Mouse (Mus musculus) liver, embryonic 16.5 days (tissue): Measurements from ENCODE around the gene Igf1r. TPM values are rescaled to one million over a fixed set of nuclear protein-coding genes. Genes with fewer than 3 reads are reported as not detected.
"Not testable (repeated sequence)": the region's sequence is repeated elsewhere in the genome, so short reads cannot be mapped to it uniquely, and the experiment has no call there.

Experiments
- ATAC-seq: fragments of 200-750 bp; cut with Nextera tagmentation; 2 replicates; pipeline ENCODE4 v1.8.0; 2017; ENCODE audit warnings: low read depth, mild to moderate bottlenecking, moderate number of reproducible peaks, moderate library complexity
- H3K27ac ChIP-seq: fragments of 300-500 bp; sonication (generic); 2 replicates; pipeline ENCODE4 v1.5.1; 2014; ENCODE audit warnings: mild to moderate bottlenecking, low read length
- H3K27me3 ChIP-seq: fragments of 300-500 bp; sonication (generic); 2 replicates; pipeline ENCODE4 v1.6.1; 2014; ENCODE audit warnings: low read depth, low read length, mixed read lengths; ENCODE audit not compliant: control insufficient read depth, insufficient read depth
- H3K36me3 ChIP-seq: fragments of 300-500 bp; sonication (generic); 2 replicates; pipeline ENCODE4 v1.6.1; 2014; ENCODE audit warnings: mild to moderate bottlenecking; ENCODE audit not compliant: control insufficient read depth, insufficient read depth
- H3K4me1 ChIP-seq: fragments of 300-500 bp; sonication (generic); 2 replicates; pipeline ENCODE4 v1.6.1; 2014; ENCODE audit warnings: low read depth, low read length, mixed read lengths; ENCODE audit not compliant: control insufficient read depth
- H3K4me2 ChIP-seq: fragments of 300-500 bp; sonication (generic); 2 replicates; pipeline ENCODE4 v1.6.1; 2014; ENCODE audit warnings: low read depth, low read length, mixed read lengths
- H3K4me3 ChIP-seq: fragments of 300-500 bp; sonication (generic); 2 replicates; pipeline ENCODE4 v1.5.1; 2014; ENCODE audit warnings: low read depth, mild to moderate bottlenecking, low read length
- H3K9ac ChIP-seq: fragments of 300-500 bp; sonication (generic); 2 replicates; pipeline ENCODE4 v1.6.1; 2014; ENCODE audit warnings: low read depth, low read length
- H3K9me3 ChIP-seq: fragments of 300-500 bp; sonication (generic); replicated peaks from 2 replicates; pipeline ENCODE4 v1.6.1; 2016; ENCODE audit warnings: low read length; ENCODE audit not compliant: control insufficient read depth
- WGBS: fragments of 180-500 bp; shearing (Covaris S2); extraction: QIAGEN DNeasy Blood & Tissue Kit; methylation state at CpG from one replicate; pipeline ENCODE4 v1.1.7; 2014; ENCODE audit not compliant: insufficient replicate concordance; 5-methylcytosine and 5-hydroxymethylcytosine counted together
- polyA plus RNA-seq: library from polyadenylated mRNA; unstranded; fragments of >200 nt; fragmentation: Nextera tagmentation; extraction: Ambion mirVana; gene quantifications from 2 replicates; pipeline ENCODE4 v1.2.1, GENCODE M21; 2015

The Igf1r gene
- polyA plus RNA-seq, 1 experiment from 2014 or later: 3.2 TPM

GRCm38 (mm10) chr7:68273515-68273914 is 320.9 kb downstream of the Igf1r start, which contains the start of gene Fam169b:
Gene Fam169b (plus strand): TSS chr7:68273839.
- no peak for ATAC-seq
- H3K4me3 ChIP-seq: no peak within 1 kb of the TSS
- H3K4me1 ChIP-seq: peaks cover 3% of the 10 kb centered on the region
- no peaks in the 10 kb centered on the region for H3K9me3 ChIP-seq
- H3K27me3 ChIP-seq: no peaks in the 10 kb centered on the region
- H3K9ac ChIP-seq: no peak within 1 kb of the TSS
- no peak within 1 kb of the TSS for H3K4me2 ChIP-seq
- no peaks in the 10 kb centered on the region for H3K36me3 ChIP-seq
- no peak within 1 kb of the TSS for H3K27ac ChIP-seq

DNA sequence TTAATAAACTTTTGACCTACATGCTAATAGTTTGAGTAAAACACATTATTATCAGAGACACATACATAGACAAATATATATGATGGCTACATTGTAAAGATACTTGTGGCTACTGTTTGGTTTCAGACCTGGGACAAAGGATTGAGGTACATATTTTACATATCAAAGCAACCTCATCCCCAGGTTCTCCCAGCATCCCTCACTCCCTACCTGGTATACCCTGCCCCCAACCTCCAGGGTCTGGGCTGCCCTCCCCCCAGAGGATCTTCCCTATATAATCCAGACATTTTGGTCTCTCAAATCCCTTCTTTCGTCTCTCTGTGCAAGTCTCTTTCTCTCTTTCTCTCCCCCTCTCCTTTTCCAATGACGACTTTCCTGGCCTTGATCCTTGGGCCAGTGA is 321.6 kb downstream of the Igf1r start:
- Histone ChIP-seq H3K4me3 (no peak overlapping the region), H3K9me3 (no peaks in the 10 kb centered on the region), H3K4me2 (no peak overlapping the region), H3K27ac (no peak overlapping the region), H3K27me3 (no peaks in the 10 kb centered on the region), H3K4me1 (peaks cover 3% of the 10 kb centered on the region), H3K36me3 (no peaks in the 10 kb centered on the region), H3K9ac (no peak overlapping the region)
- WGBS: 59% methylated on average over 2 of the region's 2 CpGs
- no peak for ATAC-seq

DNA sequence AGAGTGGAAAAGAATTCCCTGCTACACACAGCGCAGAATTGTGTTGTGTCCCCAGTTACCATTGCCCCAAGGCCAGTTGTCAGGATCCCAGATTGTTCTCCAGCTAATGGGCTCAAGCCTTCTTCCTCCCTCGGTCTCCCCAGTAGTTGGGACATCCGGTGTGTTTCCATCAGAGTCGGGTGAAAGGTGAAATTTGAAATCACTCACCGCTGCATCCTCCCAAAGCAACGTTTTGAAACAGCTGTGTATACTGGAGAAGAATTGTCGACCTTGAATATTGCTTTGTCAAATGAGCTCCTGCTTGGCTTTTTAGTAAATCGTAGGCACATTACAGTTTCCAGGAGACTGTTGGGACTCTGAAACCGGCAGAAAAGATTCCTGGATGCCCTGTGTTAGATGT is 322.3 kb downstream of the Igf1r start:
- Histone ChIP-seq H3K36me3 (no peaks in the 10 kb centered on the region), H3K4me1 (peaks cover 3% of the 10 kb centered on the region), H3K4me2 (no peak overlapping the region), H3K27ac (no peak overlapping the region), H3K4me3 (no peak overlapping the region), H3K27me3 (no peaks in the 10 kb centered on the region), H3K9me3 (no peaks in the 10 kb centered on the region), H3K9ac (no peak overlapping the region)
- WGBS: 61% methylated on average over 9 of the region's 9 CpGs
- ATAC-seq: no peak

DNA sequence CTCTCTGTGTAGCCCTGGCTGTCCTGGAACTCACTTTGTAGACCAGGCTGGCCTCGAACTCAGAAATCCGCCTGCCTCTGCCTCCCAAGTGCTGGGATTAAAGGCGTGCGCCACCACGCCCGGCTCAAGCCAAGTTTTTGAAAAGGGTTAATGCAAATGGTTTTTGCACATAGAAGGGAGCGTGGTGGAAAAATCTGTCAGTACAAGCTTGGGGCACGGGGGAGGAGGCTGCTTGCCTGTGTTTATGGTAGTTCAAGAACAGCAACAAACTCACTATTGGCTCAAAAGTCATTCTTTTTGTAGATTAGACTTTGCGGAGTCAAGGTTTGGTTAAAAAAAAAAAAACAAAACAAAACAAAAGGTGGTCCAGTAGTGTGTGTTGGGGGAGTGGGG is 322.8 kb downstream of the Igf1r start:
- H3K4me1 ChIP-seq, H3K27me3 ChIP-seq, ATAC-seq, H3K36me3 ChIP-seq, H3K27ac ChIP-seq, H3K9ac ChIP-seq, H3K9me3 ChIP-seq: not testable (repeated sequence)
- H3K4me2 ChIP-seq: peak overlapping the region; percentile 47
- WGBS: 36% methylated on average over 9 of the region's 9 CpGs
- peak overlapping the region; percentile 53 for H3K4me3 ChIP-seq

DNA sequence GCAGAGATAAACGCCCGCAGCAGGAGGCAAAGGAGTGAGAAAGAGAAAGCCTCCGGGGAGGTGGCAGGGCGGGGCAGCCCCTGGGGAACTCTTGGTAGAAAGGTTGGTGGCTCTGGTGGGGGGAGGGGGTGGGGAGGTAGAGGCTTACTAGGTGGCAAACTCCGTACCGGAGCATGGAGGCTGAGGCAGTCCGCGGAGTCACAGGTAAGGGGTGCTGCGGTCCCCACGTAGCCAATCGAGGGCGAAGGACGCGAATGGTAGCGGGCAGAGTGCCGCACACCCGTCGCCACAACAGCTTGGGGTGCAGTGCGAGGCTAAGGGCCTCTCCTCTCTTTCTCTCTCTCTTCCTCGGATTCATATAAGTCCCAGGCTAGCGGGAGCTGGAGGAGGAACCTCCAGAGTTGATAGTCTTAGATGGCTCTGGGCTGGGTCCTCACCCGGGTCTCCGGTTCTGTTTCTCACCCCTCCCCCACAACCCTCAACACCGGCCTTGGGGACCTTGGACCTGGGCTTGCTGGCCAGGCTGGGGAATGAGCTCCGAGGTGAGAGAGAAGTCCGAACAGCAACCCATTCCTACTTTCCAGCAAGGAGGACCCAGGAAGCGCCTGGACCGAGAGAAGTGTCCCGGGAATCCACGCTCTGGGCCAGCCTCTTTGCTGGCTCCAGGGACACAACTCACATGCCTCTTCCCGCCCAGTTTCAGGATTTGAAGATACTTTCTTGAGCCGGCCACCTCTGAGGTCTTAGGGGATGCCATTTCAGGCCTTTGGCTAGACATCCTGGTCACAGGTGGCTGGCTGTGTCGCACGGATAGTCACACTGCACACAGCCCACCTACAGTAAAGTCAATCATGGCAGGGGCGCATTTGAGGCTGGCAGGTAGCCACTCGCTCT is 323.5 kb downstream of the Igf1r start:
- Histone ChIP-seq H3K36me3 (no peaks in the 10 kb centered on the region), H3K9me3 (no peaks in the 10 kb centered on the region), H3K4me1 (peaks cover 3% of the 10 kb centered on the region), H3K27me3 (no peaks in the 10 kb centered on the region), H3K4me2 (peak overlapping the region; percentile 47), H3K9ac (peak overlapping the region; percentile 47; the same call in 1 of the 2 replicates), H3K27ac (no peak overlapping the region), H3K4me3 (peak overlapping the region; percentile 53)
- peak; percentile 39 for ATAC-seq
- 11% methylated on average over 36 of the region's 36 CpGs for WGBS

DNA sequence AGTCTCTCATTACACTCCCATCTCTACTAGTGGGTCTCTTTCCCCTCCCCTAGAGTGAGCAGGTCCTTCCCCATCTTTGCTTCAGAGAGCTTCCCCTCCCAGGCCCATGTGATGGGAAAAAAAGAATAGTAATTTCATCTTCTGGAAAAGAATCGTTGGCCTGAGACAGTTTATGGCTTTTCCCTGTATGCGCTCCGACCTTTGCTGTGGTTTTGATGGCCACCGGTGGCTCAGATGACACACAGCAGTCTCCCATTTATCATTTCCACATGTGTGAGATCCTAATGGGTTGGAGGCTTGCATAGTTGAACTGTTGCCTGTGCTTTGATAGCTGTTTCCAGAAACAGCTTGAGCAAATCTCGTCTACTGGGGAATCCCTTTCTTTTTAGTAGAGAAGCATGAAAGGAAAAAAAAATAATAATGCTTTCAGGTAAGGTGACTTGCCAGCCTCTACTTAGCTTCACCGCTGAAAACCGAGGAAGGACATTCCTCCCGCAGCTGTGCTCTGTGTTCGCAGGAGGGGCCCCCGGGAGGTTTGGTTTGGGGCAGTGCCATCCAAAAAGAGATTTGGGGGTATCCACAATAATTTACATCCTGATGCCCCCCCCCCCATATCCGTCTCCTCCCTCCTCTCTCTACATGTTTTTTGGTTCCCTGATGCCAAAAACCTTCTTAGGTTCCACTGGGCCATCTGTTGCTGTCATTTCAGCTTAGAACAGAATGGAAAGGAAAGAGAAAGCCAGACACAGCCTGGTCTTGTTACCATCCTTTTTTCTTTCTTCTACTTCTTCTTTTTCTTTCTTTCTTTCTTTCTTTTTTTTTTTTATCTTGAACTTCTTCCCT is 324.6 kb downstream of the Igf1r start:
- Histone ChIP-seq H3K36me3 (no peaks in the 10 kb centered on the region), H3K4me1 (peaks cover 3% of the 10 kb centered on the region), H3K27me3 (no peaks in the 10 kb centered on the region), H3K9ac (no peak overlapping the region), H3K4me2 (no peak overlapping the region), H3K9me3 (no peaks in the 10 kb centered on the region), H3K27ac (no peak overlapping the region), H3K4me3 (no peak overlapping the region)
- 44% methylated on average over 11 of the region's 11 CpGs for WGBS
- ATAC-seq: no peak

- no peak for ATAC-seq
- no peaks in the 10 kb centered on the region for H3K36me3 ChIP-seq
- H3K4me2 ChIP-seq: no peak overlapping the region
- H3K27me3 ChIP-seq: no peaks in the 10 kb centered on the region
- peaks cover 3% of the 10 kb centered on the region for H3K4me1 ChIP-seq
- WGBS: 65% methylated on average over 4 of the region's 4 CpGs
- H3K9me3 ChIP-seq: no peaks in the 10 kb centered on the region
- no peak overlapping the region for H3K27ac ChIP-seq
- no peak overlapping the region for H3K4me3 ChIP-seq
- no peak overlapping the region for H3K9ac ChIP-seq
Observed at GRCm38 (mm10) chr7:68277897-68278270, 325.3 kb downstream of the Igf1r start.

- H3K27me3 ChIP-seq: no peaks in the 10 kb centered on the region
- WGBS: 78% methylated on average over 6 of the region's 6 CpGs
- no peak overlapping the region for H3K27ac ChIP-seq
- H3K36me3 ChIP-seq: no peaks in the 10 kb centered on the region
- H3K4me1 ChIP-seq: peaks cover 3% of the 10 kb centered on the region
- no peak overlapping the region for H3K9ac ChIP-seq
- H3K4me3 ChIP-seq: no peak overlapping the region
- no peaks in the 10 kb centered on the region for H3K9me3 ChIP-seq
- no peak for ATAC-seq
- H3K4me2 ChIP-seq: no peak overlapping the region
Observed at GRCm38 (mm10) chr7:68278385-68278784, 325.8 kb downstream of the Igf1r start.

DNA sequence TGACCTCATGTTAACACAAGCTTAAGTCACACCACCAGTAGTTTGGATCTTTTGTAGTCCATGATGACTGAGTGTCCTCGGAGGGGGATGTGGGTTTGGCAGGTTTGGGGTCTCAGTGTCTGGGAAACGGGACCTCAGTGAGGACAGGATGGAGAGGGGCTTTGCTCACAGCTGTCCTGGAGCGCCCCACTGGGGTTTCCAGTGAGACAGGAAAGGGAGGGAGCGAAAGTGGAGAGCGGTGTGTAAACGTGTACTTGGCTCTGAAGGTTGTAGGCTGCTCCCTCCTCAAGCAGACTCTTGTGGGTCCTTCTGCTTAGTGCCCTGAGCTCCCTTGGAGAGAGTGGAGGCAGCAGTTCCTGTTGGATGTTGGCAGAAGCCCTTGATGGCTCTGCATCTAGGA is 326.3 kb downstream of the Igf1r start:
- Histone ChIP-seq H3K4me1 (peaks cover 3% of the 10 kb centered on the region), H3K4me2 (no peak overlapping the region), H3K9ac (no peak overlapping the region), H3K27me3 (no peaks in the 10 kb centered on the region), H3K4me3 (no peak overlapping the region), H3K36me3 (no peaks in the 10 kb centered on the region), H3K9me3 (no peaks in the 10 kb centered on the region), H3K27ac (no peak overlapping the region)
- WGBS: 52% methylated on average over 6 of the region's 6 CpGs
- no peak for ATAC-seq
